Mouse (Mus musculus) neural tube, embryonic 15.5 days (tissue): ENCODE data around the gene Nt5c1b. TPM values are rescaled to one million over a fixed set of nuclear protein-coding genes. Genes with fewer than 3 reads are reported as not detected.
A peak's percentile ranks its signal among the peaks of the same experiment; 100 is the strongest.

Source experiments
- ATAC-seq: fragments of 200-750 bp; cut with Nextera tagmentation; 2 replicates; pipeline ENCODE4 v1.8.0; 2017; ENCODE audit warnings: mild to moderate bottlenecking, moderate TSS enrichment, moderate library complexity; ENCODE audit not compliant: low FRiP score
- H3K27ac ChIP-seq: fragments of 300-500 bp; sonication (generic); replicated peaks from 2 replicates; pipeline ENCODE4 v1.5.1; 2015; ENCODE audit warnings: mild to moderate bottlenecking, inconsistent platforms
- H3K27me3 ChIP-seq: fragments of 300-500 bp; sonication (generic); replicated peaks from 2 replicates; pipeline ENCODE4 v1.6.1; 2015; ENCODE audit warnings: inconsistent platforms
- H3K36me3 ChIP-seq: fragments of 300-500 bp; sonication (generic); 2 replicates; pipeline ENCODE4 v1.6.1; 2015; ENCODE audit warnings: inconsistent platforms
- H3K4me1 ChIP-seq: fragments of 300-500 bp; sonication (generic); 2 replicates; pipeline ENCODE4 v1.6.1; 2015; ENCODE audit warnings: inconsistent platforms
- H3K4me2 ChIP-seq: fragments of 300-500 bp; sonication (generic); 2 replicates; pipeline ENCODE4 v1.6.1; 2015; ENCODE audit warnings: inconsistent platforms, mild to moderate bottlenecking, moderate library complexity
- H3K4me3 ChIP-seq: fragments of 300-500 bp; sonication (generic); replicated peaks from 2 replicates; pipeline ENCODE4 v1.5.1; 2015; ENCODE audit warnings: mild to moderate bottlenecking, inconsistent platforms
- H3K9ac ChIP-seq: fragments of 300-500 bp; sonication (generic); replicated peaks from 2 replicates; pipeline ENCODE4 v1.6.1; 2015; ENCODE audit warnings: mild to moderate bottlenecking, inconsistent platforms
- H3K9me3 ChIP-seq: fragments of 300-500 bp; sonication (generic); replicated peaks from 2 replicates; pipeline ENCODE4 v1.6.1; 2016; ENCODE audit warnings: inconsistent platforms
- WGBS: fragments of 180-500 bp; shearing (Covaris S2); methylation state at CpG from one replicate; pipeline ENCODE4 v1.1.7; 2015; ENCODE audit warnings: mixed read lengths; 5-methylcytosine and 5-hydroxymethylcytosine counted together
- polyA plus RNA-seq: library from polyadenylated mRNA; unstranded; fragments of >200 nt; fragmentation: Nextera tagmentation; extraction: Ambion mirVana; gene quantifications from 2 replicates; pipeline ENCODE4 v1.2.1, GENCODE M21; 2015

Gene Nt5c1b
- polyA plus RNA-seq, result 0.13 TPM in 1 of 2 replicates, not detected in the other

DNA sequence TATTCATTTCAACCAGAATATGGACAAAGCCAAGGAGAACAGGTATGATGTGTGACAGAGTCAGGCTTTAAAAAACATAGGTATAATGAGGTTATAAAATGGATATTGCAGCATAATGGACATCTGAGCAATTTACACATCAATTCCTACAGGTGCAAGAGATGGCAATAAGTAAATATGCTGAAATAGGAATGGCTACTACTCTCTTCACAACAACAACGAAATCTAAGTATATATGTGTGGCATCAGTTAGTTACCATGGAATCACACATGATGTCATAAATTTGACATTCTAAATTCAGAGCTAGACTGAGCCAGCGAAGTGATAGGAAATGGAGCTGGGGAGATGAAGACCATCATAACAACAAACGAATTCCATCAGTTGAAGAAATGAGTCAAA lies at the start of gene Nt5c1b:
Nt5c1b (plus strand) TSS at position 301 of the 400 bp plus-strand sequence.
- ATAC-seq, result no peak
- 82% methylated on average over 3 of the region's 3 CpGs for WGBS
- Histone ChIP-seq H3K4me1 (no peaks in the 10 kb centered on the region), H3K27ac (no peak within 1 kb of the TSS), H3K27me3 (no peaks in the 10 kb centered on the region), H3K9ac (no peak within 1 kb of the TSS), H3K4me3 (no peak within 1 kb of the TSS), H3K4me2 (no peak within 1 kb of the TSS), H3K36me3 (no peaks in the 10 kb centered on the region), H3K9me3 (no peaks in the 10 kb centered on the region)

DNA sequence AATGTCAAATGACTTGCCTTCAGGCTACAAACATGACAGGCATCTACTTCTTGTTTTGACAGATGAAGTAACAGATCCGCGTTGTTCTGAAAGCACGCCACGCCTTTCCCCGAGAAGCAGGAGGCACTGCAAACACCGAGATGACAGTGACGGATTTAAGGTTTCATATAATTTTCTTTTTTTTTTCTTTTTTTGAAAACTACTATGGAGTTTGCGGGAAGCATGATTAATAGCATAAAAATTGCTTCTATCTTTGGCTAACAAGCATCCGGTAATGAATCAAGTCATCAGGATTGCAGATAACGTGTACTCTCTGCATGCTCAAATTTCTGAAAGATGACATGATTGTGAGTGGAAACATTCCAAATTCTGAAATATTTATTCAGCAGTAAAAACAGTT lies 42.1 kb upstream of the Nt5c1b start:
- Histone ChIP-seq H3K27ac (no peak overlapping the region), H3K4me2 (no peak overlapping the region), H3K9ac (no peak overlapping the region), H3K27me3 (no peaks in the 10 kb centered on the region), H3K9me3 (no peaks in the 10 kb centered on the region), H3K36me3 (no peaks in the 10 kb centered on the region), H3K4me1 (no peaks in the 10 kb centered on the region), H3K4me3 (no peak overlapping the region)
- WGBS, result 85% methylated on average over 10 of the region's 10 CpGs
- no peak for ATAC-seq

DNA sequence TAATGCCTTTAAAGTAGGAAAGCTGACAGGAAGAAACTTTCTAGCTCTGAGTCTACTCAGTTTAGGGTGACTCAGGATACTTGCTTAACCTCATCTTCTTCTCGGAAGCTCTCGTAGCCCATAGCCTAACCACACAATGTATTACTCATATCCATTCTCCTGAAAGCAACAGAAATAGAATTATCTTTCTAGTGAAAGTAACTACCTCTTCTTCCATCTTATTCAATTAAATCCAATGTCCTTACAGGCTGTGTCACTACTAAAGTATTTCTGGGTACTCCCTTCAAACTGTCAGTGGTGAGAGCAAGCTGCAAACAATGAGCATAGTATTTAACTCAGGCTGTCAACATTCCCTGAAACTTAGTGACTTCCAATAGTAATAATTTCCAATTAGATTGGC lies 40.3 kb upstream of the Nt5c1b start:
- no peaks in the 10 kb centered on the region for H3K4me1 ChIP-seq
- WGBS, result 91% methylated on average over 2 of the region's 2 CpGs
- ATAC-seq, result no peak

DNA sequence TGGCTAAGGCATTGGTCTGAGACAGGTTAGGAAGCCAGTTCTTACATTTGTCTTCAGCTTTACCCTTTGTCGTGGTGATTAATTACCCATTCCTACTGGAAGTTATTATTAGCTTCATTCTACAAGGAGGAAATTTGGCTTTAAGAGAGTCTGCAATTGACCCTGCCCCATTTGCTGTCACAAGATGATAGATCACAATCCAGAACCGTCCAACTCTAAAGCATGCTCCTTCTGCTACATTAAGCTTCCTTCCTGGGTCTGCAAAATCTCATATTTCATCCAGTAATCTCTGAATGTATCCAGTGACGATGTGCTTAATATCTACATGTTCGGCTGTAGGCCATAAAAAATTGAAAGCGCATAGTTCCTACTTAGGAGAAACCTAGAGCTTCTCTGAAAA lies 29.2 kb upstream of the Nt5c1b start:
- Histone ChIP-seq H3K4me3 (no peak overlapping the region), H3K9ac (no peak overlapping the region), H3K4me2 (no peak overlapping the region), H3K27ac (no peak overlapping the region), H3K27me3 (no peaks in the 10 kb centered on the region), H3K9me3 (no peaks in the 10 kb centered on the region), H3K4me1 (no peaks in the 10 kb centered on the region), H3K36me3 (no peaks in the 10 kb centered on the region)
- no peak for ATAC-seq
- whole genome bisulfite sequencing, result 74% methylated on average over 5 of the region's 5 CpGs

More for the DNA sequence above, 40.3 kb upstream of the Nt5c1b start:
- H3K9me3 ChIP-seq, result no peaks in the 10 kb centered on the region
- no peak overlapping the region for H3K9ac ChIP-seq
- no peaks in the 10 kb centered on the region for H3K36me3 ChIP-seq
- H3K4me2 ChIP-seq, result no peak overlapping the region
- H3K27ac ChIP-seq, result no peak overlapping the region
- H3K27me3 ChIP-seq, result no peaks in the 10 kb centered on the region
- no peak overlapping the region for H3K4me3 ChIP-seq

DNA sequence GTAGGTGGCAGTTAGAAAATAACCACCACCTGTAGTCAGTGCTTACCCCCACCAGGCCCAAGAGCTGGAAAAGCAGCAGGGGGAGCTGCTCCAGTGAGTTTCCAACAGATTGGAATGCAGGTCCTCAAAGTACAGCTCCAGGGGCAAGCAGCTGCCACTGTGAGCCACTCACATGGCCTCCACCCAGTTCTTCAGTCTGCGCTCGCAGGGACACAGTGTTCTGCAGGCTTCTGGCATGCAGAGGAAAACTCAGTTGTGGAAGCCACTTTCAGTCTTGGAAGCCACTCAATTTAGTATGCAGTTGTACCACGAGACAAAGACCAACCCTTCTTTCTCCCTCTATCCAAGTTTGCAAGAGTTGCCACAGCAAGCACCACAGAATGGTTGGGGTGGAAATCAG lies 19.1 kb upstream of the Nt5c1b start:
- no peak overlapping the region for H3K27ac ChIP-seq
- H3K4me2 ChIP-seq, result no peak overlapping the region
- no peaks in the 10 kb centered on the region for H3K4me1 ChIP-seq
- H3K9ac ChIP-seq, result no peak overlapping the region
- H3K36me3 ChIP-seq, result no peaks in the 10 kb centered on the region
- no peak overlapping the region for H3K4me3 ChIP-seq
- no peak for ATAC-seq
- WGBS, result 71% methylated on average over 3 of the region's 3 CpGs
- H3K27me3 ChIP-seq, result no peaks in the 10 kb centered on the region
- no peaks in the 10 kb centered on the region for H3K9me3 ChIP-seq

DNA sequence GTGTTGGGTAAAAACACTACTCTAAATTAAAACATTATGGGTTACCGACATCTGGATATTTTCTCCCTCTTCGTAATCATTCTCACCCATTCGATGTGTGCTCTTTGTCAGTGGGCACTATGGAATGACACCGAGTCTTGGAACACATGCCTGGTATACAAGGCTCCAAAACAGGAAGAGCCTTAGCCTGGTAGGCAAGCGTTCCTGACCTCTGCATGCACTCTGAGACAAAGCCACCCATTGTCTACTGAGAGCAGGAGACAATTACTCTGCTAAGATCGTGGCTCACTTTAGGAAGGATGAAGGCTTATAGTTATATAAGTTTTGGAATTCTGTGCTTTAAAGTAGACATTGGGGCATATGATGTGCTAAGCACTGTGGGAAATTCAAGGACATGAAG lies 12.0 kb upstream of the Nt5c1b start:
- Histone ChIP-seq H3K9me3 (no peaks in the 10 kb centered on the region), H3K27me3 (no peaks in the 10 kb centered on the region), H3K4me3 (no peak overlapping the region), H3K4me2 (no peak overlapping the region), H3K36me3 (no peaks in the 10 kb centered on the region), H3K4me1 (no peaks in the 10 kb centered on the region), H3K9ac (no peak overlapping the region), H3K27ac (no peak overlapping the region)
- 56% methylated on average over 6 of the region's 6 CpGs for WGBS
- no peak for ATAC-seq

DNA sequence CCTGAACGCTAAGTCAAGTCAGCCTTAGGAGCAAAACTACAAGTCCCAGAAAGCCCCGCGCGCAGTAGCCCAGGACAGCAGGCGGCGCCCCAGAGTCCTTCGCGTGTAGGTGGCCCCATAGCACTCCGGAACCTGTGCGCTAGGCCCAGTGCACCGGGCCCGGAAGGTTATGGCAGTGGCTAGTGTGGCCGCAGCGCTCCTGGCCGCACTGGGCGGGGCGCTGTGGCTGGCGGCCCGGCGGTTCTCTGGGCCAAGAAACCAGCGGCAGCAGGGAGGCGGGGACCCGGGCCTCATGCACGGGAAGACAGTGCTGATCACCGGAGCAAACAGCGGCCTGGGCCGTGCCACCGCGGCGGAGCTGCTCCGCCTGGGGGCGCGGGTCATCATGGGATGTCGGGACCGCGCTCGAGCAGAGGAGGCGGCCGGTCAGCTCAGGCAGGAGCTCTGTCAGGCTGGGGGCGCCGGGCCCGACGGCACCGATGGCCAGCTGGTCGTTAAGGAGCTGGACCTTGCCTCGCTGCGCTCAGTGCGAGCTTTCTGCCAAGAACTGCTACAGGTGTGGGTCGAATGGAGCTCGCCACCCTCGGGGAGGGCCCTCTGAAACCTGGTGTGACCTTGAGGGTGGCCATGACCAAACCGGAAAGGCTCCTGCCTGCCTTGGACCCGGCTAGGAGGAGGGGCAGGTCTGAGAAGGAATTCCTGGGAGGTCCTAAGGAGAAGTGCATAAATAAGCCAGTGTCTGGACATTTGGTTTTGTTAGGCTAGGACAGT lies 21.1 kb downstream of the Nt5c1b start, which contains the start of gene Rdh14:
Rdh14 (plus strand) TSS at position 102 of the 771 bp plus-strand sequence.
- Histone ChIP-seq H3K4me2 (peak within 1 kb of the TSS; percentile 77), H3K4me3 (peak within 1 kb of the TSS; percentile 91), H3K27me3 (no peaks in the 10 kb centered on the region), H3K9ac (peak within 1 kb of the TSS; percentile 90), H3K9me3 (no peaks in the 10 kb centered on the region), H3K27ac (peak within 1 kb of the TSS; percentile 94), H3K36me3 (peaks cover 7% of the 10 kb centered on the region), H3K4me1 (peaks cover 9% of the 10 kb centered on the region)
- peak; percentile 99 for ATAC-seq
- under 1% methylated on average over 53 of the region's 53 CpGs for WGBS

DNA sequence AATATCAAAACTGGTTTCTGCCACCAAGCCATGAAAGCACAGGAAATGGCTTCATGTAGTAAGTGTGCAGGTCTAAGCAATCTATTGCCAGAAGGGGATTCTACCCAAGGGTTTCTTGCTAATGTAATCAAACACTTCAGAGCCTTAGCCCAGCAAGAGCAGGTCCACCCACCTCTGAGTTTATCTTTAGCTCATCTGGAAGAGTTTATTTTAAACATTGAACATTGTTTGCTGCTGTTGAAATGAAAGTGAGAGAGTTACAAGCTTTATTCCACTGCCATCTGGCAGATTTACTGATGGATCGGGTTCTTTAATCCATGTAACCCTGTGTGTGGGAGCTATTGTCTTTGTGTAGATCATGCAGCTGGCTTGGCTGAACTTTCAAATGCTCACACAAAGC lies 31.0 kb downstream of the Nt5c1b start:
- no peaks in the 10 kb centered on the region for H3K4me1 ChIP-seq
- ATAC-seq, result no peak
- no peak overlapping the region for H3K4me3 ChIP-seq
- H3K9ac ChIP-seq, result no peak overlapping the region
- H3K27ac ChIP-seq, result no peak overlapping the region
- 76% methylated on average over 1 of the region's 1 CpGs for WGBS
- 0 out of 2 replicates have a peak, but pooled peaks cover 3% of the 10 kb centered on the region for H3K36me3 ChIP-seq
- no peaks in the 10 kb centered on the region for H3K27me3 ChIP-seq
- no peak overlapping the region for H3K4me2 ChIP-seq
- H3K9me3 ChIP-seq, result no peaks in the 10 kb centered on the region

DNA sequence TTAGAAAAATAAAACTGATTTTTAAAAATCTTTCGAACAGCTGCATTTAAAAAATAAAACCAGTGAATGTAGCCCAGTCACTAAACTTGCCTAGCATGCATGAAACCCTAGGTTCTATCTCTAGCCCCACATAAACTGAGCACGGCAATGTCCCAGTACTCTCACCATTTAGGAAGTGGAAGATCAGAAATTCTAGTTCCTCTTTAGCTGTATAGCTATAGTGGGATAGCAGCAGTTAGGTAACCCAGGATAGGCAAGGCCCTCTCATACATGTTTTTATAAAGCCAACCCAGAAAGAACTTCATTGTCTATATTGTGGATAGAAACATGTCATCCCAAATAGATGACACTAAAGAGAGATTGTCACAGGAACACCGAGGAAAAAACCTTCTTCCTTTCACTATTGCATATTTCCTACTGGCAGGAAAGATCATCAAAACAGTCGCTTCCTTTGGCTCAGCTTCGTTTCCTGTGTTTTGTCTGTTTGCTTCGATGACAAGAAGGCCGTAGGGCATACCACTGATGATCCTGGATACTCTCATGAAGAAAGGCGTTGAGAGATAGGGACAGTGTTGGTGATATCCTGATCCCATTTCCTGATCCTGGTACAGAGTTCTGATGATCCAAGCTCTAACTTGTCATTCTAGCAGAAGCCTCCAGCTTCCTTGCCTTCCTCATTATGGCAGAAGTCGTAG lies 32.8 kb downstream of the Nt5c1b start:
- Histone ChIP-seq H3K27me3 (no peaks in the 10 kb centered on the region), H3K27ac (no peak overlapping the region), H3K4me3 (no peak overlapping the region), H3K9me3 (no peaks in the 10 kb centered on the region), H3K9ac (no peak overlapping the region), H3K36me3 (no peaks in the 10 kb centered on the region), H3K4me2 (no peak overlapping the region), H3K4me1 (no peaks in the 10 kb centered on the region)
- 90% methylated on average over 9 of the region's 9 CpGs for WGBS
- ATAC-seq, result no peak

DNA sequence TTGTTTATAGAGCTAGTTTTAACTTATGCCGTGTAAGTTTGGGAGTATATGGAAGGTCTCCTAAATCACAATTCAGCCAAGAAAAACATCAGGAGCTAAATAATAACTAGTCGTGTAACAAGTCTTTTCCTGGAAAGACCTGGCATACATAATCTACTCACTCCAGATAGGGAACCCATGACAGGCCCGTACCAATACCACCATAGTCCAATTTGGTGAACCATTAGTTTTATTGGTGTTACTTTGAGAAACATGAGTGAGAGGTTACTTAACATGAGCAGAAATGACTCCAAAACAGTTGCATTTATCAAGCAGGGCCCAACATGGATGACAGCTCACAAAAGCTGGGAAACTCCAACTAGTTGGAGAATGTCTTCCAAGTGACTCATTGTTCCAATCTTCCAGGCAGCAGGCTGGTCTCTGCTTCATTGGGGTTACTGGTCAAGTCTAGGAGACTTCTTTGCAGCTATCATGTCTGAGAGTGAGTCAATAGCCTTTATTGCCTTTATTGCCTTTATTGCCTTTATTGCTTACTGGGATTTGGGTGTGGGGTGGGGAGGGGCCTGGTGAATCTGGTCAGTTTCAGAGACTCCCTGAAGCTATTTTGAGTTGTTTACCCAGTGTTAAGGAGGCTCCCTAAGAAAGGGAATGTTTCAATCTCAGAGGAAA lies 40.9 kb downstream of the Nt5c1b start:
- Histone ChIP-seq H3K27ac (no peak overlapping the region), H3K9ac (no peak overlapping the region), H3K36me3 (no peaks in the 10 kb centered on the region), H3K4me2 (no peak overlapping the region), H3K9me3 (no peaks in the 10 kb centered on the region), H3K4me1 (no peaks in the 10 kb centered on the region), H3K4me3 (no peak overlapping the region), H3K27me3 (no peaks in the 10 kb centered on the region)
- no peak for ATAC-seq
- 80% methylated on average over 3 of the region's 3 CpGs for WGBS

DNA sequence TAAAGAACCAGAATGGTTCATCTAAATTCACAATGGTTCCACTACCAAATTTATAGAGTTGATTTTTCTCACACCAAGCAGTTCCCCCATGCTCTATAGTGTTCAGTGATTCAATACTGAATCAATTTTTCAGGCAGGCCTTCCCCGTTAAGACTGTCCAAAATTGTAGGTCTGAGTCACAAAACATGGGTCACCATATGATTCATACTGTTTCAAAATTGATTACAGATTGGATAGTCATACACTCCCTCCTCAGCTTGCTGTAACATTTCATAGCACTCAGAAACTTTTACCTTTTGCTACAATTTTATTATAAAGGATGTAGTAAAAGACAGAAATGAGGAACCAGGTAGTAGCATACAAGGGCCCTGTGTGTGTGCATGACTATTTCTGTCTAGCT lies 41.7 kb downstream of the Nt5c1b start:
- Histone ChIP-seq H3K9me3 (no peaks in the 10 kb centered on the region), H3K4me3 (no peak overlapping the region), H3K4me1 (no peaks in the 10 kb centered on the region), H3K27me3 (no peaks in the 10 kb centered on the region), H3K9ac (no peak overlapping the region), H3K4me2 (no peak overlapping the region), H3K36me3 (no peaks in the 10 kb centered on the region), H3K27ac (no peak overlapping the region)
- ATAC-seq, result no peak
- 95% methylated on average over 1 of the region's 1 CpGs for WGBS

DNA sequence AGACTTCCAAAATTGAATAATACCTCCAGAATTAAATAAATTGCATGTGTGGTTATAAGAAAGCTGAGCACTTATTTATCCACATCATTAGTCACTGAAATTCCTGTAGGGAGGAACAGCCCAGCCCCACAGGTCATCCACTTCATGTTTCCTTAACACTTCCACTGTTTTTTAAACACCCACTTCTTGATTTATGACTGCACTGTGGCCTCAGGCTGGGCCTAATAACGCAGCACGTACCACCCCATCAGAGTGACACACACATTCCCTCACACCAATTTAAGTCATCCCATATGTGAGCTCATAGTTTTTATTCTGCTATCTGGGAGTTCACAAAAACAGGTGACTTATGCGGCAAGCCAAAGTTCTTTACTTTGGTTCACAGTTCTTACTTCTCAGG lies 52.6 kb downstream of the Nt5c1b start:
- ATAC-seq, result no peak
- H3K9ac ChIP-seq, result no peak overlapping the region
- H3K36me3 ChIP-seq, result no peaks in the 10 kb centered on the region
- WGBS, result 54% methylated on average over 3 of the region's 3 CpGs
- H3K4me3 ChIP-seq, result no peak overlapping the region
- H3K27ac ChIP-seq, result no peak overlapping the region
- H3K4me2 ChIP-seq, result no peak overlapping the region
- H3K4me1 ChIP-seq, result no peaks in the 10 kb centered on the region
- H3K27me3 ChIP-seq, result no peaks in the 10 kb centered on the region
- no peaks in the 10 kb centered on the region for H3K9me3 ChIP-seq
